ENCODE assay signal across 19 mouse cellular contexts in genomic region chr6:41684911-41685310, GRCm38 (mm10). TPM values are rescaled to one million over a fixed set of nuclear protein-coding genes. Genes with fewer than 3 reads are reported as not detected.
"Had no signal": no experiment of that assay in that cellular context is flagged by ENCODE, and none has a peak within 500 bp of the region (broad histone marks: within the 10 kb centered on the region; RNA-seq: fewer than 3 reads in every experiment).

No protein-coding gene starts in this region.

- H3K36me3 ChIP-seq: limb, embryonic 12.5 days; midbrain, embryonic 10.5 days; neural tube, embryonic 13.5 days had no signal

- H3K27ac ChIP-seq: kidney, postnatal 0 days; limb, embryonic 12.5 days; midbrain, embryonic 10.5 days; neural tube, embryonic 13.5 days had no signal

- H3K27me3 ChIP-seq: limb, embryonic 12.5 days; neural tube, embryonic 13.5 days had no signal

- H3K9me3 ChIP-seq: limb, embryonic 12.5 days; midbrain, embryonic 10.5 days; neural tube, embryonic 13.5 days had no signal

- H3K9ac ChIP-seq: limb, embryonic 12.5 days; neural tube, embryonic 13.5 days had no signal

- H3K4me3 ChIP-seq: limb, embryonic 12.5 days; midbrain, embryonic 10.5 days; neural tube, embryonic 13.5 days had no signal

- H3K4me1 ChIP-seq: limb, embryonic 12.5 days; midbrain, embryonic 10.5 days; neural tube, embryonic 13.5 days had no signal

- ATAC-seq: inflammation-experienced regulatory T-cells, adult 6 months; intestine, postnatal 0 days had no signal

- H3K4me2 ChIP-seq: limb, embryonic 12.5 days; neural tube, embryonic 13.5 days had no signal

- DNase-seq: midbrain, embryonic 14.5 days; right cerebral cortex, postnatal 25 days; thymus, adult 18-20 months; thymus, postnatal 14 days had no signal

RNA-seq across cellular contexts. Expression of gene Llcfc1, which starts 0.7 kb away (rescaled TPM):
- total RNA-seq: layer of hippocampus, adult 18-20 months; layer of hippocampus, postnatal 10 days; left cerebral cortex, postnatal 36 days; liver, adult 2 months; monocyte, adult 5-6 weeks had no signal
- polyA plus RNA-seq: inflammation-experienced regulatory T-cells, adult 6 months; limb, embryonic 12.5 days; liver, adult 2 months; lung, embryonic 16.5 days; midbrain, embryonic 10.5 days; midbrain, embryonic 14.5 days; neural tube, embryonic 13.5 days; small intestine, adult 2 months; urinary bladder, adult 2 months had no signal

RNA-seq across cellular contexts. Expression of gene Trpv5, which starts 4.3 kb away (rescaled TPM):
- total RNA-seq: layer of hippocampus, adult 18-20 months; layer of hippocampus, postnatal 10 days; left cerebral cortex, postnatal 36 days; liver, adult 2 months; monocyte, adult 5-6 weeks had no signal
- polyA plus RNA-seq: inflammation-experienced regulatory T-cells, adult 6 months; limb, embryonic 12.5 days; liver, adult 2 months; lung, embryonic 16.5 days; midbrain, embryonic 10.5 days; midbrain, embryonic 14.5 days; neural tube, embryonic 13.5 days; small intestine, adult 2 months; stomach, embryonic 16.5 days; urinary bladder, adult 2 months had no signal

RNA-seq across cellular contexts. Expression of gene Kel, which starts 19.2 kb away (rescaled TPM):
- total RNA-seq: layer of hippocampus, adult 18-20 months; layer of hippocampus, postnatal 10 days; left cerebral cortex, postnatal 36 days; liver, adult 2 months; monocyte, adult 5-6 weeks had no signal
- polyA plus RNA-seq: inflammation-experienced regulatory T-cells, adult 6 months; liver, adult 2 months; small intestine, adult 2 months; urinary bladder, adult 2 months had no signal

RNA-seq across cellular contexts. Expression of gene Trpv6, which starts 48.7 kb away (rescaled TPM):
- total RNA-seq: liver, adult 2 months; monocyte, adult 5-6 weeks had no signal
- polyA plus RNA-seq: liver, adult 2 months had no signal
